Mouse (Mus musculus) MEL (cell line): ENCODE measurements around the gene Rassf3. TPM values are rescaled to one million over a fixed set of nuclear protein-coding genes. Genes with fewer than 3 reads are reported as not detected.

Experiments used
- DNase-seq: peaks from one replicate; pipeline ENCODE4 v3.0.0; 2011; ENCODE audit warnings: low read depth, low spot score
- H3K27ac ChIP-seq: 2 replicates; pipeline ENCODE4 v1.5.1; 2012; ENCODE audit warnings: low read depth, mild to moderate bottlenecking, control low read depth, low read length, moderate library complexity; ENCODE audit not compliant: control insufficient read depth
- H3K27me3 ChIP-seq, 2 experiments: fragments of 150-350 bp in 1 of 2; sonication (generic) in 1 of 2; 2 replicates each; pipeline ENCODE4 v1.6.1; 2012; ENCODE audit warnings: low read length in 2 of 2, mild to moderate bottlenecking in 2 of 2, improper control_type of control experiment in 1 of 2, moderate library complexity in 1 of 2; ENCODE audit not compliant: insufficient read depth in 2 of 2, control insufficient read depth in 1 of 2
- H3K36me3 ChIP-seq, 2 experiments: 2 replicates each; pipeline ENCODE4 v1.6.1; 2012 to 2014; ENCODE audit warnings: low read length in 2 of 2, improper control_type of control experiment in 1 of 2, inconsistent platforms in 1 of 2, mild to moderate bottlenecking in 1 of 2; ENCODE audit not compliant: insufficient read depth in 2 of 2, control insufficient read depth in 1 of 2
- H3K4me1 ChIP-seq, 2 experiments: fragments of 150-350 bp in 1 of 2; sonication (generic) in 1 of 2; 2 replicates each; pipeline ENCODE4 v1.6.1; 2012; ENCODE audit warnings: low read length in 2 of 2, improper control_type of control experiment in 1 of 2, mild to moderate bottlenecking in 1 of 2; ENCODE audit not compliant: insufficient read depth in 2 of 2, control insufficient read depth in 1 of 2
- H3K4me3 ChIP-seq, 2 experiments: fragments of 150-350 bp in 1 of 2; sonication (generic) in 1 of 2; 2 replicates each; pipeline ENCODE4 v1.5.1; 2012; ENCODE audit warnings: low read depth in 2 of 2, low read length in 2 of 2, mild to moderate bottlenecking in 2 of 2, moderate library complexity in 2 of 2, control low read depth in 1 of 2, improper control_type of control experiment in 1 of 2; ENCODE audit not compliant: control insufficient read depth in 1 of 2, insufficient read depth in 1 of 2
- H3K79me2 ChIP-seq: 2 replicates; pipeline ENCODE4 v1.6.1; 2012; ENCODE audit warnings: mild to moderate bottlenecking, low read length, moderate library complexity; ENCODE audit not compliant: control insufficient read depth, poor library complexity, insufficient read depth
- H3K9ac ChIP-seq: 2 replicates; pipeline ENCODE4 v1.6.1; 2012; ENCODE audit warnings: low read depth, mild to moderate bottlenecking, control low read depth, low read length, moderate library complexity; ENCODE audit not compliant: control insufficient read depth, poor library complexity, severe bottlenecking
- H3K9me3 ChIP-seq: fragments of 150-350 bp; sonication (generic); replicated peaks from 2 replicates; pipeline ENCODE4 v1.6.1; 2012; ENCODE audit warnings: mild to moderate bottlenecking, low read length, improper control_type of control experiment, moderate library complexity; ENCODE audit not compliant: insufficient read depth
- BHLHE40 ChIP-seq: IDR thresholded peaks from 2 replicates; pipeline ENCODE4 v1.6.1; 2012; ENCODE audit warnings: low read depth, mild to moderate bottlenecking, inconsistent platforms, low read length, improper control_type of control experiment, borderline replicate concordance
- CHD1 ChIP-seq: IDR thresholded peaks from 2 replicates; pipeline ENCODE4 v1.6.1; 2012; ENCODE audit warnings: low read depth, mild to moderate bottlenecking, inconsistent platforms, low read length, improper control_type of control experiment
- CHD2 ChIP-seq: IDR thresholded peaks from 2 replicates; pipeline ENCODE4 v1.6.1; 2011; ENCODE audit warnings: low read length, improper control_type of control experiment
- CTCF ChIP-seq, 3 experiments: IDR thresholded peaks in 2 of 3; conservative IDR thresholded peaks in 1 of 3; 2 replicates each; pipeline ENCODE4 v1.5.1; 2011 to 2012; ENCODE audit warnings: low read length in 3 of 3, low read depth in 2 of 3, mild to moderate bottlenecking in 2 of 3, improper control_type of control experiment in 1 of 3, inconsistent platforms in 1 of 3, mixed read lengths in 1 of 3, moderate library complexity in 1 of 3; ENCODE audit not compliant: control insufficient read depth in 1 of 3, insufficient read depth in 1 of 3, poor library complexity in 1 of 3, severe bottlenecking in 1 of 3
- ELF1 ChIP-seq: IDR thresholded peaks from 2 replicates; pipeline ENCODE4 v1.6.1; 2014; ENCODE audit warnings: low read depth, mild to moderate bottlenecking, inconsistent platforms, low read length, improper control_type of control experiment, moderate library complexity
- EP300 ChIP-seq, 2 experiments: IDR thresholded peaks; 2 replicates each; pipeline ENCODE4 v1.6.1; 2011; ENCODE audit warnings: improper control_type of control experiment in 2 of 2, low read length in 2 of 2, low read depth in 1 of 2, mild to moderate bottlenecking in 1 of 2
- GABPA ChIP-seq: IDR thresholded peaks from 2 replicates; pipeline ENCODE4 v1.6.1; 2012; ENCODE audit warnings: low read depth, mild to moderate bottlenecking, inconsistent platforms, low read length, improper control_type of control experiment, moderate library complexity
- GATA1 ChIP-seq: IDR thresholded peaks from 2 replicates; pipeline ENCODE4 v1.6.1; 2011; ENCODE audit warnings: low read depth, low read length, improper control_type of control experiment
- HCFC1 ChIP-seq: IDR thresholded peaks from 2 replicates; pipeline ENCODE4 v1.6.1; 2012; ENCODE audit warnings: low read depth, mild to moderate bottlenecking, inconsistent platforms, low read length, improper control_type of control experiment, moderate library complexity
- JUND ChIP-seq: IDR thresholded peaks from 2 replicates; pipeline ENCODE4 v1.6.1; 2011; ENCODE audit warnings: low read depth, mild to moderate bottlenecking, improper control_type of control experiment, low read length
- MAZ ChIP-seq: IDR thresholded peaks from 2 replicates; pipeline ENCODE4 v1.6.1; 2012; ENCODE audit warnings: low read depth, mild to moderate bottlenecking, inconsistent platforms, low read length, improper control_type of control experiment
- MEF2A ChIP-seq: IDR thresholded peaks from 2 replicates; pipeline ENCODE4 v1.6.1; 2014; ENCODE audit warnings: low read depth, mild to moderate bottlenecking, inconsistent platforms, low read length, improper control_type of control experiment; ENCODE audit not compliant: poor library complexity, insufficient replicate concordance, severe bottlenecking; ENCODE audit errors: extremely low read depth
- MXI1 ChIP-seq: IDR thresholded peaks from 2 replicates; pipeline ENCODE4 v1.6.1; 2011; ENCODE audit warnings: mild to moderate bottlenecking, low read depth, low read length, improper control_type of control experiment
- MYB ChIP-seq: IDR thresholded peaks from 2 replicates; pipeline ENCODE4 v1.6.1; 2011; ENCODE audit warnings: mild to moderate bottlenecking, low read depth, low read length, improper control_type of control experiment
- MYC ChIP-seq: IDR thresholded peaks from 2 replicates; pipeline ENCODE4 v1.6.1; 2011; ENCODE audit warnings: low read depth, mild to moderate bottlenecking, low read length, improper control_type of control experiment, moderate library complexity
- POLR2A ChIP-seq, 2 experiments: IDR thresholded peaks; 2 replicates each; pipeline ENCODE4 v1.6.1; 2011 to 2012; ENCODE audit warnings: low read length in 2 of 2, mild to moderate bottlenecking in 2 of 2, control low read depth in 1 of 2, improper control_type of control experiment in 1 of 2, low read depth in 1 of 2, moderate library complexity in 1 of 2; ENCODE audit not compliant: control insufficient read depth in 1 of 2, insufficient read depth in 1 of 2, poor library complexity in 1 of 2
- POLR2AphosphoS2 ChIP-seq: IDR thresholded peaks from 2 replicates; pipeline ENCODE4 v1.6.1; 2011; ENCODE audit warnings: low read length, improper control_type of control experiment
- RAD21 ChIP-seq: IDR thresholded peaks from 2 replicates; pipeline ENCODE4 v1.6.1; 2011; ENCODE audit warnings: mild to moderate bottlenecking, low read depth, low read length, improper control_type of control experiment
- SIN3A ChIP-seq: IDR thresholded peaks from 2 replicates; pipeline ENCODE4 v1.6.1; 2012; ENCODE audit warnings: low read length, improper control_type of control experiment, inconsistent platforms
- SMC3 ChIP-seq: IDR thresholded peaks from 2 replicates; pipeline ENCODE4 v1.6.1; 2011; ENCODE audit warnings: low read depth, low read length, improper control_type of control experiment
- TAL1 ChIP-seq: IDR thresholded peaks from 2 replicates; pipeline ENCODE4 v1.6.1; 2012; ENCODE audit warnings: mild to moderate bottlenecking, inconsistent platforms, low read length, moderate library complexity, mixed read lengths
- USF1 ChIP-seq: IDR thresholded peaks from 2 replicates; pipeline ENCODE4 v1.6.1; 2014; ENCODE audit warnings: low read depth, mild to moderate bottlenecking, inconsistent platforms, low read length, improper control_type of control experiment, moderate library complexity
- ZKSCAN1 ChIP-seq: IDR thresholded peaks from 2 replicates; pipeline ENCODE4 v1.6.1; 2012; ENCODE audit warnings: low read depth, mild to moderate bottlenecking, inconsistent platforms, low read length, improper control_type of control experiment, moderate library complexity
- ZMIZ1 ChIP-seq: IDR thresholded peaks from 2 replicates; pipeline ENCODE4 v1.6.1; 2012; ENCODE audit warnings: low read depth, mild to moderate bottlenecking, inconsistent platforms, low read length, improper control_type of control experiment, moderate library complexity
- ZNF384 ChIP-seq: IDR thresholded peaks from 2 replicates; pipeline ENCODE4 v1.6.1; 2012; ENCODE audit warnings: low read depth, mild to moderate bottlenecking, inconsistent platforms, low read length, improper control_type of control experiment
- polyA plus RNA-seq, 2 experiments: library from polyadenylated mRNA; stranded (reverse) in 1 of 2; unstranded in 1 of 2; fragments of >175 nt in 1 of 2; fragments of >200 nt in 1 of 2; gene quantifications; 2 replicates each; pipeline versions ENCODE4 v1.2.1 to v1.2.4; 2012; ENCODE audit warnings: low replicate concordance in 2 of 2, low read depth in 1 of 2; ENCODE audit not compliant: insufficient read length in 2 of 2, insufficient read depth in 1 of 2, missing spikeins in 1 of 2
- total RNA-seq: library from RNA; depleted of rRNA; stranded (reverse); fragments of 300-350 nt; gene quantifications from 2 replicates; pipeline ENCODE4 v1.2.3, GENCODE M21; 2012

The Rassf3 gene
- total and polyA plus RNA-seq, 3 experiments, result 9.2 to 15.8 TPM; not detected in 1

DNA sequence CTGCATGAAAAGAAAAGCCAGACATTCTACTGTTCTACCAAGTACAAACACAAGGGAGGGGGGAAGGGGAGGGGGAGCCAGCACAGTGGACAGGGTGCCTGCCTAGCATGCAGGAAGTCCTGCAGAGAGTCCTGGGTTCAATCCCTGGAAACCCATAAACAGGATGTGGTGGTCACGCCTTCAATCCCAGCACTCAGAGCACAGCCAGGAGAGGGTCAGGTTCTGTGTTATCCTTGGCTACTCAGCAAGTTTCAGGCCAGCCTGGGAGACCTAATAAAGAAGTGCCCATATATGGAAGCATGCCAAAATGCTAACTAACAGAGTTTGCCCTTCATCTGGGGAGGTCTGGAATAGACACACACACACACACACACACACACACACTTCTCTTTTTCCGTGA lies 47.1 kb downstream of the Rassf3 start:
- Histone ChIP-seq H3K27me3 (no peaks in the 10 kb centered on the region), H3K27ac (no peak overlapping the region), H3K79me2 (no peaks in the 10 kb centered on the region), H3K9ac (no peak overlapping the region), H3K36me3 (peaks cover 0 to 6% of the 10 kb centered on the region in 2 experiments; a peak in 2 of 4 replicates), H3K4me3 (no peak overlapping the region), H3K4me1 (peaks cover 3 to 16% of the 10 kb centered on the region in 2 experiments), H3K9me3 (no peaks in the 10 kb centered on the region)
- no peak for TF ChIP-seq HCFC1
- no peak for TF ChIP-seq CTCF (IDR thresholded peaks at IDR 0.05 in 2 of 3, conservative IDR thresholded peaks at IDR 0.05 in 1 of 3; ENCODE audit: control insufficient read depth in 1 of 3, insufficient read depth in 1 of 3, low read depth in 2 of 3, low read length in 3 of 3, poor library complexity in 1 of 3, severe bottlenecking in 1 of 3)
- TF ChIP-seq MYB, result no peak
- no peak for TF ChIP-seq CHD1
- TF ChIP-seq POLR2AphosphoS2, result no peak
- no peak for TF ChIP-seq BHLHE40
- no peak for TF ChIP-seq USF1
- no peak for TF ChIP-seq SMC3
- TF ChIP-seq GABPA, result no peak
- no peak for TF ChIP-seq RAD21
- no peak for TF ChIP-seq MXI1
- TF ChIP-seq MAZ, result no peak
- TF ChIP-seq GATA1, result no peak
- DNase-seq, result peak; percentile 20

DNA sequence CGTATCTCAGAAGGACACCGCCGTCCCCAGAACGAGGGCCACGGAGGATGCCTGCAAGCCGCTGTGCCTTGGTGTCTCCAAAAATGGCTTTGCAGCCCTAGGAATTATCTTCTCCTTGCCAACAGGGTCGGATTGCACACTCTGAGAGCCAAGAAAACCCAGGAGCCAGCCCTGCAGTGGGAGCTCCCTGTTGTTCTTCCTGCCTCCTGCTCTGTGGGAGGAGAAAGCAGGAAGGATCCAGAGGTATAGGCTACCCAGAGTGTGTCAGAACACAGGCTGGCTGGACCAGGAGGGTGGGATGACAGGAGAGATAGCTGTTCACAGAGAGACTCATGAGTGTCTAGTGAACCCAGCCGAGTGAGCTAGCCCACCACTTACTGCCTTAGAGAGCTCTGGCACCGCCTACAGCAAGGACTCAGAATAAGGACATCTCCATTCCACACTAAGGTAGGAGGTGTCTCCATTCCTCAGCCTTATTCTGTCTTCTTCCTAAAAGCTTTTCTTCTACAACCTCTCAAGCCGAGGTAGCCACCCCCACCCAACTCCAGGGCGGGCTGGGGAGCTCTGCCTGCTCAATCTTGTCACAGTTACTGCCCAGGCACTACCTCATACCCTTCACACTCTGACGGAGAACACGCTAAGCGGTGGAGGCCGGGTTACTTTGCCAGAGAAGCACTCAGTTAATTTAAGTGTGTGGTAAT lies 48.0 kb downstream of the Rassf3 start:
- Histone ChIP-seq H3K9ac (no peak overlapping the region), H3K4me3 (no peak overlapping the region), H3K79me2 (no peaks in the 10 kb centered on the region), H3K4me1 (peaks cover 3 to 12% of the 10 kb centered on the region in 2 experiments), H3K36me3 (peaks cover 0 to 4% of the 10 kb centered on the region in 2 experiments; a peak in 2 of 4 replicates), H3K27ac (no peak overlapping the region), H3K27me3 (no peaks in the 10 kb centered on the region), H3K9me3 (no peaks in the 10 kb centered on the region)
- TF ChIP-seq MYC (no peak), SIN3A (no peak), POLR2A (IDR thresholded peaks at IDR 0.05; ENCODE audit: control insufficient read depth in 1 of 2, insufficient read depth in 1 of 2, low read depth in 1 of 2, low read length in 2 of 2, poor library complexity in 1 of 2) (no peak), ELF1 (no peak), CHD2 (no peak), ZMIZ1 (no peak), ZKSCAN1 (no peak), HCFC1 (no peak), POLR2AphosphoS2 (no peak), MXI1 (no peak), JUND (no peak), ZNF384 (no peak), TAL1 (no peak), CHD1 (no peak), MEF2A (no peak), GABPA (no peak), EP300 (IDR thresholded peaks at IDR 0.05; ENCODE audit: low read depth in 1 of 2, low read length in 2 of 2) (no peak), MAZ (no peak)
- no peak for DNase-seq
